Mouse (Mus musculus) MEL (cell line): ENCODE results near the gene Deup1.

Experiments used
- CHD2 ChIP-seq: IDR thresholded peaks from 2 replicates; pipeline ENCODE4 v1.6.1; 2011; ENCODE audit warnings: low read length, improper control_type of control experiment
- CTCF ChIP-seq, 3 experiments: IDR thresholded peaks in 2 of 3; conservative IDR thresholded peaks in 1 of 3; 2 replicates each; pipeline ENCODE4 v1.5.1; 2011 to 2012; ENCODE audit warnings: low read length in 3 of 3, low read depth in 2 of 3, mild to moderate bottlenecking in 2 of 3, improper control_type of control experiment in 1 of 3, inconsistent platforms in 1 of 3, mixed read lengths in 1 of 3, moderate library complexity in 1 of 3; ENCODE audit not compliant: control insufficient read depth in 1 of 3, insufficient read depth in 1 of 3, poor library complexity in 1 of 3, severe bottlenecking in 1 of 3
- ELF1 ChIP-seq: IDR thresholded peaks from 2 replicates; pipeline ENCODE4 v1.6.1; 2014; ENCODE audit warnings: low read depth, mild to moderate bottlenecking, inconsistent platforms, low read length, improper control_type of control experiment, moderate library complexity
- EP300 ChIP-seq, 2 experiments: IDR thresholded peaks; 2 replicates each; pipeline ENCODE4 v1.6.1; 2011; ENCODE audit warnings: improper control_type of control experiment in 2 of 2, low read length in 2 of 2, low read depth in 1 of 2, mild to moderate bottlenecking in 1 of 2
- NRF1 ChIP-seq: IDR thresholded peaks from 2 replicates; pipeline ENCODE4 v1.6.1; 2014; ENCODE audit warnings: low read depth, mild to moderate bottlenecking, inconsistent platforms, low read length, improper control_type of control experiment, moderate library complexity; ENCODE audit not compliant: poor library complexity, insufficient read depth, severe bottlenecking
- POLR2A ChIP-seq, 2 experiments: IDR thresholded peaks; 2 replicates each; pipeline ENCODE4 v1.6.1; 2011 to 2012; ENCODE audit warnings: low read length in 2 of 2, mild to moderate bottlenecking in 2 of 2, control low read depth in 1 of 2, improper control_type of control experiment in 1 of 2, low read depth in 1 of 2, moderate library complexity in 1 of 2; ENCODE audit not compliant: control insufficient read depth in 1 of 2, insufficient read depth in 1 of 2, poor library complexity in 1 of 2
- POLR2AphosphoS2 ChIP-seq: IDR thresholded peaks from 2 replicates; pipeline ENCODE4 v1.6.1; 2011; ENCODE audit warnings: low read length, improper control_type of control experiment
- POLR2AphosphoS5 ChIP-seq: IDR thresholded peaks from 2 replicates; pipeline ENCODE4 v1.6.1; 2012; ENCODE audit warnings: low read depth, borderline replicate concordance, mild to moderate bottlenecking, inconsistent platforms, low read length, moderate library complexity, mixed read lengths
- SIN3A ChIP-seq: IDR thresholded peaks from 2 replicates; pipeline ENCODE4 v1.6.1; 2012; ENCODE audit warnings: low read length, improper control_type of control experiment, inconsistent platforms
- TBP ChIP-seq: IDR thresholded peaks from 2 replicates; pipeline ENCODE4 v1.8.0; 2011; ENCODE audit warnings: low read depth, low read length, improper control_type of control experiment
- TCF12 ChIP-seq: IDR thresholded peaks from 2 replicates; pipeline ENCODE4 v1.6.1; 2014; ENCODE audit warnings: low read depth, mild to moderate bottlenecking, inconsistent platforms, low read length, improper control_type of control experiment, moderate library complexity
- ZC3H11A ChIP-seq: IDR thresholded peaks from 2 replicates; pipeline ENCODE4 v1.6.1; 2012; ENCODE audit warnings: low read depth, mild to moderate bottlenecking, inconsistent platforms, low read length, improper control_type of control experiment

- TF ChIP-seq ELF1 (no peak), EP300 (IDR thresholded peaks at IDR 0.05; ENCODE audit: low read depth in 1 of 2, low read length in 2 of 2) (no peak), POLR2AphosphoS2 (no peak), TBP (no peak), POLR2A (IDR thresholded peaks at IDR 0.05; ENCODE audit: control insufficient read depth in 1 of 2, insufficient read depth in 1 of 2, low read depth in 1 of 2, low read length in 2 of 2, poor library complexity in 1 of 2) (no peak), TCF12 (no peak), CTCF (IDR thresholded peaks at IDR 0.05 in 2 of 3, conservative IDR thresholded peaks at IDR 0.05 in 1 of 3; ENCODE audit: control insufficient read depth in 1 of 3, insufficient read depth in 1 of 3, low read depth in 2 of 3, low read length in 3 of 3, poor library complexity in 1 of 3, severe bottlenecking in 1 of 3) (no peak), ZC3H11A (no peak), NRF1 (no peak), CHD2 (no peak), POLR2AphosphoS5 (no peak), SIN3A (no peak)
Measured at GRCm38 (mm10) chr9:15553322-15553721, 74.4 kb downstream of the Deup1 start.
